Mouse (Mus musculus) v-Abl transformed pro-B cells (cell line): Measurements from ENCODE around the gene Rbpms2.

ENCODE experiments used
- in situ Hi-C, 2 experiments: fragments of 400-800 bp; cut with MboI; formaldehyde crosslinking; loops; one replicate each; pipeline ENCODE4 v1.15.1; 2025; ENCODE audit not compliant: unreplicated experiment in 2 of 2

Rbpms2 gene

DNA sequence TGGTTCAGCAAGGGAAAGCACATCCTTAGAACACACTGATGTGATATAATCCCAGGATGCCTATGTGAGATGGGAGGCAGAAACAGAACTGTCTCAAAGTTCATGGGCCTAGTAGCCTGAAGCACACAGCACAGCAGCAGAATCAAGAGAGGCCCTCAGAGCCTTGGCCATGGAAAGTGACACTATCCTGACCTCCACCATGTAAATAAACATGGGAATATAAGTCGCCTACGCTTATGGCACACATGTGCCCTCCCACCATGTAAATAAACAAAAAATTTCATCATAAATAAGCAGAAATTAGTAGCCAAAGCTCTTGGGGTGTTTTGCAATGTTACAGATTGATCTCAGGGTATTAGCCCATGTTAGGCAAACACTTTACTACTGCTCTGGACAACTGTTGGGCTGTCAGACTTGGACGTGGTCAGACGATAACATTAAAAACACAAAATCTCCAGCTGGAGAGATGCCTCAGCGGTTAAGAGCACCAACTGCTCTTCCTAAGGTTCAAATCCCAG, 17.4 kb upstream of the Rbpms2 start:
- in situ Hi-C loops: no loop called here

DNA sequence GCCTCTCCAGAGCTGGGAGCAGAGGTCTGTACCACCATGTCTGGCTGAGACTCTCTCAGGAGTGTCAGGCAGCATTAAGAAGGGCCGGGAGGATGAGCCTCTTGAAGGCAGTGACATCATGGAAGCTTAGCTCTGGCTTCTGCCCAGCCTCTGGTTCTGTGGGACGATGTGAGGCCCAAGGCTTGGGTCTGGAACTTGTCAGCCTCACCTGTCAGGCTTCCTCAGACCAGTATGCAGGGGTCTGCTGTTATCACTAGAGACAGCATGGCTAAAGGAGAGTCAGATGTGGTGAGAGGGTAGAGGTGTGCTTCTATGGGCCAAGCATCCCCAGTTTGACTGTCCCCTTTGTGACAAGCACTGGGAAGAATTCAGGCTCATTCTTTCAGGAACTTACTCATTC, 16.4 kb upstream of the Rbpms2 start:
- in situ Hi-C loops: no loop called here

GRCm38 (mm10) chr9:65619311-65619710, 10.1 kb upstream of the Rbpms2 start:
- in situ Hi-C loops: no loop called here

- in situ Hi-C loops: no loop called here
Observed at GRCm38 (mm10) chr9:65621196-65621595, 8.3 kb upstream of the Rbpms2 start.

- in situ Hi-C loops: no loop called here
Observed at GRCm38 (mm10) chr9:65621666-65622065, 7.8 kb upstream of the Rbpms2 start.

DNA sequence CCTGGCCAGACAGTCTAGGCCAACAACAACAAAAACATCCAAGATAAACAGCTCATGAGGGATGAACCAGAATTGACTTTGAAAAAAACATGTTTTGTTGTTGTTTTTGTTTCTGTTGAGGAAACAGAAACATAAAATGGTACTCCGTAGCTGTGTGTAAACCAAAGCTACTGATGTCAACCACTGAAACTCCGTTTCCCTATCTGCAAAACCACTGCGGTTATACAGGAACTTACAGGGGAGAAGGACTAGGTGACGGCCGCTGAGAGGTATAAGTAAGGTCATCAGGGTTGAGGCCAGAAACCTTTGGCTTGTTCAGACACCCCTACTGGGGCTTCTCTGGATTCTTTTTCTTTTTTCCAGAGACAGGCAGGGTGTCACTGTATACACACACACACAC, 6.6 kb upstream of the Rbpms2 start:
- in situ Hi-C loops: no loop called here

GRCm38 (mm10) chr9:65624266-65624665, 5.2 kb upstream of the Rbpms2 start:
- in situ Hi-C loops: no loop called here

GRCm38 (mm10) chr9:65629767-65630630, 551 bp downstream of the Rbpms2 start:
- in situ Hi-C loops: no loop called here

GRCm38 (mm10) chr9:65630631-65631353, 1.3 kb downstream of the Rbpms2 start:
- in situ Hi-C loops: no loop called here

- in situ Hi-C loops: no loop called here
Observed at GRCm38 (mm10) chr9:65631354-65632021, 2.0 kb downstream of the Rbpms2 start.

DNA sequence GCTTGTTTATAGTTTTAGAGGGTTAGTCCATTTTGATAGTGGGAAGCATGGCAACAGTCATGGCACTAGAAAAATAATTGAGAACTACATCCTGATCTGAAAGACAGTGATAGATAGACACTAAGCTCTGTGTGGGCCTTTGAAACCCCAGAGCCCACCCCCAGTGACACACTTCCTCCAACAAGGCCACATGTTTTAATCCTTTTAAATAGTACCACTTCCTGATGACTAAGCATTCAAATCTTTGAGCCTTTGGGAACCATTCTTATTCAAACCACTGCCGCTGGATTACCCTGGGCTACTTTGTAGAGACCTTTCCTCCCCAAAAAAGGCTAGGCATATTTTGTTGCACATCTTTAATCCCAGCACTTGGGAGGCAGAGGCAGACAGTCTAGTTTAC, 6.3 kb downstream of the Rbpms2 start:
- in situ Hi-C loops: no loop called here

DNA sequence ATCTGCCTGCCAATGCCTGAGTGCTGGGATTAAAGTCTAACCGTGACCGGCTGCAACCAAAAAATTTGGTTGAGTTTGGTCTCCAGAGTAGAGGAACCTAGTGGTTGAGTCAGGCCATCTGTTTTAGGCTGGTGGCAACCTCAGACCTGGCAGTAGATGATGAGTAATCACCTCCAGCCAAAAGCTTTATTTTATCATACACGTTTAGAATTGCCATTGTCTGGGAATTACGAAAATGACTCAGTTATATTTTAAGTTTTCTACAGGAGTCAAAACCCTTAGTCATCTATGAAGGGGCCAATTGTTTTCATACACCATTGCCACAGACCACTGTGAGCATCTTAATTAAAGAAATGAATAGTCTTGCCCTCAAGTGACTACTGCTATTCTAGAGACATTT, 7.5 kb downstream of the Rbpms2 start:
- in situ Hi-C loops: no loop called here

DNA sequence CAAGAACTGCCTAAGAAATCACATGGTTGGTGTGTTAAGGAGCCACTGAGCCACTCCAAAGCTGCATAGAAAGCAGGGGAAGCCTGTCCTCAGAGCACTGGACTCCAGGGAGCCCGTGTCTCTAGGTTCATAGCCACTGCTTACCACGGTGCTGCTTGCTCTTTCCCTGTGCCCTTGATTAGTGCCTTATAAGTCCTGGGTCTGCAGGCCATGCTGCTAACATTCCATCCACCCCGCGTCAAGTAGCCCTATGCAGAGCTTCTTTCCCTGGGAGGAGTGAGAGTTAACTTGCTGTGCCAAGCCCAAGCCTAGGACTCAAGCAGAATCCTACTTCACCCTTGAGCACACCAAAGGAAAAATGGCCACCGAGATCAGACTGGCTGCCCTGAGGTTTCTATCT, 9.6 kb downstream of the Rbpms2 start:
- in situ Hi-C loops: no loop called here

- in situ Hi-C loops: no loop called here
Observed at GRCm38 (mm10) chr9:65640838-65641410, 11.5 kb downstream of the Rbpms2 start.

- in situ Hi-C loops: no loop called here
Observed at GRCm38 (mm10) chr9:65641446-65642052, 12.1 kb downstream of the Rbpms2 start.

DNA sequence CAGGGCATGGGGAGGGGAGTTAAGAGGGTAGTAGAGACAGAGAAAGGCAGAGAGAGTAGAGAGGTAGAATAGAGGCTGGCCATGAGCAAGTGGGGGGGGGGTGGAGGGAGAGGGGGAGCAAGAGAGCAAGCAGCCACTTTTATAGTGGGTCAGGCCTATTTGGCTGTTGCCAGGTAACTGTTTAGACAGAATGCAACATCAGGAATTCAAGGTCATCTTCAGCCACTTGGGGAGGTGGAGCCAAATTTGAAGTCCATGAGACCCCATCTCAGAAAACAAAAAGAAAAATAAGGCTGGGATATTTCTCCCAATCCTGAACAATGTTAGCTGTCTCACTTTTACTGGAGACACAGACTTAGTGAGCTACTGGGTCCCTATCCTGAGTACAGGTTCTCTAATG, 13.1 kb downstream of the Rbpms2 start:
- in situ Hi-C loops: no loop called here

GRCm38 (mm10) chr9:65644960-65645359, 15.5 kb downstream of the Rbpms2 start:
- in situ Hi-C loops: no loop called here

DNA sequence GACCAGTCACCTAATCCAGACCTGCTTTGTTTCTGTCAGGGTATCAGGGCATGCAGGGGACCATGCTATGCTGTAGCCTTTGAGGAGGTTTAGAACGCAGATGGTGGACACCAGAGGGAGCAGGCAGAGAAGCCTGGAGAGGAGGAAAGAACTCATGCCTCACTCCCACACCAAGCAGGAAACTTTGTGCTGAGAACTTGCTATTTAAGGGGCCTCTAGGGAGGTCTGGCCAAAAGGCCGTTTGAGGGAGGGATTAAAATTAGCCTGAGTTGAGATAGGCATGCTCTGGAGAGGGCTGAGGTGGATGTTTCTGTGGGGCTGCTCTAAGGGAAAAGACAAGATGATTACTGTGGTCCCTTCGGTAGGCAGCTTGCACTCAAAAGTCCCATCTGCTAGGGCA, 16.5 kb downstream of the Rbpms2 start:
- in situ Hi-C loops: no loop called here

GRCm38 (mm10) chr9:65646782-65647181, 17.3 kb downstream of the Rbpms2 start:
- in situ Hi-C loops: no loop called here

DNA sequence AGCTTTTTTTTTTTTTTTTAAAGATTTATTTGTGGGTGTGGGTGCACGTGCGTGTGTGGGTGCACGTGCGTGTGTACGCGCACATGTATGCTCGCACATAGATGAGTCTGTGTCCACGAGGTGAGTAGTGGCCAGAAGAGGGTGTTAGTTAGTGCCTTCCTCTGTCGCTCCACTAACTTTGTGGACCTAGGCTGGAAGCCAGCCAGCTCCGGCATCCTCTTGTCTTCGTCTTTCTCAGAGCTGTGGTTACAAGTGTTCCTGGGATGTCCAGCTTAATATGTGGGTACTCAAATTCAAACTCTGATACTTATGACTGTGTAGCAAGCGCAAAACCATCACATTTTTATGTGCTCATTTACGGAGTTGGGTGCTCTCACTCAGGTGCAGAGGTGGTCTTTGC, 19.3 kb downstream of the Rbpms2 start:
- in situ Hi-C loops: no loop called here
